Mouse (Mus musculus): Measurements from ENCODE around the gene Pgs1. TPM values are rescaled to one million over a fixed set of nuclear protein-coding genes. Genes with fewer than 3 reads are reported as not detected.

The Pgs1 gene
- polyA plus RNA-seq, 1 experiment from 2014 or later = 62.5 TPM

- no peaks in the 10 kb centered on the region for H3K36me3 ChIP-seq (replicated peaks)
- ATAC-seq (replicated peaks) = no peak
- no peak overlapping the region for H3K9ac ChIP-seq
- H3K4me3 ChIP-seq = no peak overlapping the region
- no peaks in the 10 kb centered on the region for H3K27me3 ChIP-seq (replicated peaks)
- H3K9me3 ChIP-seq = no peaks in the 10 kb centered on the region
- WGBS = 87% methylated on average over 4 of the region's 4 CpGs
- H3K27ac ChIP-seq = no peak overlapping the region
- H3K4me1 ChIP-seq = peaks cover 55% of the 10 kb centered on the region
- H3K4me2 ChIP-seq = no peak overlapping the region
Measured at GRCm38 (mm10) chr11:117989241-117989640, 3.1 kb downstream of the Pgs1 start.

- H3K9ac ChIP-seq = no peak overlapping the region
- no peaks in the 10 kb centered on the region for H3K27me3 ChIP-seq (replicated peaks)
- no peak overlapping the region for H3K4me3 ChIP-seq
- ATAC-seq (replicated peaks) = no peak
- H3K4me1 ChIP-seq = peaks cover 61% of the 10 kb centered on the region
- no peak overlapping the region for H3K27ac ChIP-seq
- H3K4me2 ChIP-seq = no peak overlapping the region
- no peaks in the 10 kb centered on the region for H3K36me3 ChIP-seq (replicated peaks)
- 41% methylated on average over 10 of the region's 10 CpGs for WGBS
- H3K9me3 ChIP-seq = no peaks in the 10 kb centered on the region
Measured at GRCm38 (mm10) chr11:117989926-117990325, 3.8 kb downstream of the Pgs1 start.

GRCm38 (mm10) chr11:117991502-117992470 is 5.7 kb downstream of the Pgs1 start:
- Histone ChIP-seq H3K27ac (no peak overlapping the region), H3K36me3 (replicated peaks) (no peaks in the 10 kb centered on the region), H3K4me1 (peaks cover 66% of the 10 kb centered on the region), H3K4me2 (no peak overlapping the region), H3K27me3 (replicated peaks) (no peaks in the 10 kb centered on the region), H3K4me3 (no peak overlapping the region), H3K9ac (no peak overlapping the region), H3K9me3 (no peaks in the 10 kb centered on the region)
- ATAC-seq (replicated peaks) = no peak
- 47% methylated on average over 9 of the region's 9 CpGs for WGBS

GRCm38 (mm10) chr11:117993190-117994175 is 7.4 kb downstream of the Pgs1 start:
- 82% methylated on average over 14 of the region's 14 CpGs for WGBS
- Histone ChIP-seq H3K36me3 (replicated peaks) (no peaks in the 10 kb centered on the region), H3K27me3 (replicated peaks) (no peaks in the 10 kb centered on the region), H3K4me1 (peaks cover 53% of the 10 kb centered on the region), H3K4me3 (no peak overlapping the region), H3K27ac (no peak overlapping the region), H3K9me3 (no peaks in the 10 kb centered on the region), H3K9ac (no peak overlapping the region), H3K4me2 (no peak overlapping the region)
- no peak for ATAC-seq (replicated peaks)

GRCm38 (mm10) chr11:117994250-117995057 is 8.4 kb downstream of the Pgs1 start:
- H3K4me2 ChIP-seq = no peak overlapping the region
- no peaks in the 10 kb centered on the region for H3K27me3 ChIP-seq (replicated peaks)
- no peak overlapping the region for H3K4me3 ChIP-seq
- no peak for ATAC-seq (replicated peaks)
- H3K27ac ChIP-seq = no peak overlapping the region
- no peaks in the 10 kb centered on the region for H3K36me3 ChIP-seq (replicated peaks)
- H3K4me1 ChIP-seq = peaks cover 44% of the 10 kb centered on the region
- no peak overlapping the region for H3K9ac ChIP-seq
- no peaks in the 10 kb centered on the region for H3K9me3 ChIP-seq
- 77% methylated on average over 9 of the region's 9 CpGs for WGBS

- no peak for ATAC-seq (replicated peaks)
- Histone ChIP-seq H3K4me1 (peaks cover 36% of the 10 kb centered on the region), H3K4me3 (no peak overlapping the region), H3K27ac (no peak overlapping the region), H3K36me3 (replicated peaks) (no peaks in the 10 kb centered on the region), H3K9ac (no peak overlapping the region), H3K9me3 (no peaks in the 10 kb centered on the region), H3K27me3 (replicated peaks) (no peaks in the 10 kb centered on the region), H3K4me2 (no peak overlapping the region)
- 51% methylated on average over 2 of the region's 2 CpGs for WGBS
Measured at GRCm38 (mm10) chr11:117995255-117995654, 9.2 kb downstream of the Pgs1 start.

- Histone ChIP-seq H3K4me1 (peaks cover 32% of the 10 kb centered on the region), H3K4me3 (no peak overlapping the region), H3K27me3 (replicated peaks) (no peaks in the 10 kb centered on the region), H3K9ac (no peak overlapping the region), H3K27ac (no peak overlapping the region), H3K36me3 (replicated peaks) (no peaks in the 10 kb centered on the region; the same call in 1 of the 2 replicates), H3K9me3 (no peaks in the 10 kb centered on the region), H3K4me2 (no peak overlapping the region)
- 45% methylated on average over 3 of the region's 3 CpGs for WGBS
- ATAC-seq (replicated peaks) = no peak
Measured at GRCm38 (mm10) chr11:117995661-117996060, 9.6 kb downstream of the Pgs1 start.

- H3K4me3 ChIP-seq = no peak overlapping the region
- H3K9me3 ChIP-seq = no peaks in the 10 kb centered on the region
- no peaks in the 10 kb centered on the region for H3K27me3 ChIP-seq (replicated peaks)
- H3K4me1 ChIP-seq = peaks cover 28% of the 10 kb centered on the region
- H3K27ac ChIP-seq = no peak overlapping the region
- 26% methylated on average over 3 of the region's 3 CpGs for WGBS
- H3K9ac ChIP-seq = no peak overlapping the region
- no peak overlapping the region for H3K4me2 ChIP-seq
- no peaks in the 10 kb centered on the region; the same call in 1 of the 2 replicates for H3K36me3 ChIP-seq (replicated peaks)
- no peak for ATAC-seq (replicated peaks)
Measured at GRCm38 (mm10) chr11:117996066-117996465, 10.0 kb downstream of the Pgs1 start.

GRCm38 (mm10) chr11:117997085-117997484 is 11.0 kb downstream of the Pgs1 start:
- H3K9me3 ChIP-seq = no peaks in the 10 kb centered on the region
- no peak overlapping the region for H3K27ac ChIP-seq
- 93% methylated on average over 2 of the region's 2 CpGs for WGBS
- no peaks in the 10 kb centered on the region for H3K27me3 ChIP-seq (replicated peaks)
- no peak for ATAC-seq (replicated peaks)
- H3K4me3 ChIP-seq = no peak overlapping the region
- H3K4me2 ChIP-seq = no peak overlapping the region
- peaks cover 20% of the 10 kb centered on the region for H3K4me1 ChIP-seq
- H3K9ac ChIP-seq = no peak overlapping the region
- peaks cover 7% of the 10 kb centered on the region; the same call in 1 of the 2 replicates for H3K36me3 ChIP-seq (replicated peaks)

GRCm38 (mm10) chr11:117998356-117998755 is 12.3 kb downstream of the Pgs1 start:
- H3K27me3 ChIP-seq (replicated peaks) = no peaks in the 10 kb centered on the region
- H3K9me3 ChIP-seq = no peaks in the 10 kb centered on the region
- 96% methylated on average over 4 of the region's 4 CpGs for WGBS
- peaks cover 18% of the 10 kb centered on the region; the same call in 1 of the 2 replicates for H3K36me3 ChIP-seq (replicated peaks)
- H3K9ac ChIP-seq = no peak overlapping the region
- no peak for ATAC-seq (replicated peaks)
- no peak overlapping the region for H3K27ac ChIP-seq
- H3K4me1 ChIP-seq = peaks cover 20% of the 10 kb centered on the region
- H3K4me2 ChIP-seq = no peak overlapping the region
- H3K4me3 ChIP-seq = no peak overlapping the region

GRCm38 (mm10) chr11:117999260-117999934 is 13.3 kb downstream of the Pgs1 start:
- ATAC-seq (replicated peaks) = no peak
- Histone ChIP-seq H3K9ac (no peak overlapping the region), H3K4me2 (no peak overlapping the region), H3K27me3 (replicated peaks) (no peaks in the 10 kb centered on the region), H3K4me1 (peaks cover 18% of the 10 kb centered on the region), H3K4me3 (no peak overlapping the region), H3K27ac (no peak overlapping the region), H3K9me3 (no peaks in the 10 kb centered on the region), H3K36me3 (replicated peaks) (peaks cover 19% of the 10 kb centered on the region; the same call in 1 of the 2 replicates)
- WGBS = 89% methylated on average over 6 of the region's 6 CpGs

Measured in midbrain, embryonic 15.5 days (tissue).